Mouse (Mus musculus): ENCODE data around the gene Grb7. TPM values are rescaled to one million over a fixed set of nuclear protein-coding genes. Genes with fewer than 3 reads are reported as not detected.

Gene Grb7
- total and polyA plus RNA-seq, 2 experiments from 2014 or later = 1.3 to 2.1 TPM

DNA sequence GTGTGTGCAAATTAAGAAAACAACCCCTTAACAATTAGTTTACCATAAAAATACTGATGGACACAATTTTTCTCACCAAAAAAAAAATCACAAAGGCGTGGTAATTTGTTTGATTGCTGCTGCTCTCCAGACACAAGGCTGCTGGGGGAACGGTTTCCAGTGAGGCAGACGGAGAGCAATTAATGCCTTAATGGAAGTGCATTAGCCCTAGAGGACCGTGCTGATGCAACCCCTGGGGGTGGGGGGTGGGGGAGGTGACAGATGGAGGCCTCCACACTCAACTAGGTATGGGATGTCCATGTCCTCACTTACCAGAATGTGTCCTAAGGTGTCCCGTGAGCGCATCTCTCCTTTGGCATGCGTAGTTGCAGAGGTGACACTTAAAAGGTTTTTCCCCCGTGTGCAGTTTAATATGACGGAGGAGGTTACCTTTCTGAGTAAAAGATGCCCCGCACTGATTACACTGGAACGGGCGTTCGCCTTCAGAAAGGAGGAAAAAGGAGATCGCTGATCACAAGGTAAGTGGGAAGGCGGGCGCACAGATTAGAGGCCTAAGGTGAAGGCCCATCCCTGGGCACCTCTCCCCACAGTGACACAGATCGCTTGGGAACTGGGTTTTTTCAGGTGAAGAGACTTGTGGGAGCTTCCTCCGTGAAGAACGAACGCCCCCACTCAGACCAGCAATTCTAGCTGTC is 42.5 kb downstream of the Grb7 start:
- Histone ChIP-seq H3K4me2 (ENCODE audit: low read depth) (no peak overlapping the region), H3K27me3 (ENCODE audit: insufficient read depth, low read length) (no peaks in the 10 kb centered on the region), H3K36me3 (ENCODE audit: insufficient read depth) (no peaks in the 10 kb centered on the region), H3K27ac (ENCODE audit: low read depth, low read length) (no peak overlapping the region), H3K4me3 (ENCODE audit: low read depth, low read length) (no peak overlapping the region), H3K4me1 (ENCODE audit: insufficient read depth) (no peaks in the 10 kb centered on the region), H3K9me3 (ENCODE audit: low read length) (no peaks in the 10 kb centered on the region), H3K9ac (no peak overlapping the region)
- DNase-seq (no peak), ATAC-seq (no peak)
- 72% methylated on average over 20 of the region's 20 CpGs for WGBS
- no peak for TF ChIP-seq CTCF (IDR thresholded peaks at IDR 0.05; ENCODE audit: low read depth)

DNA sequence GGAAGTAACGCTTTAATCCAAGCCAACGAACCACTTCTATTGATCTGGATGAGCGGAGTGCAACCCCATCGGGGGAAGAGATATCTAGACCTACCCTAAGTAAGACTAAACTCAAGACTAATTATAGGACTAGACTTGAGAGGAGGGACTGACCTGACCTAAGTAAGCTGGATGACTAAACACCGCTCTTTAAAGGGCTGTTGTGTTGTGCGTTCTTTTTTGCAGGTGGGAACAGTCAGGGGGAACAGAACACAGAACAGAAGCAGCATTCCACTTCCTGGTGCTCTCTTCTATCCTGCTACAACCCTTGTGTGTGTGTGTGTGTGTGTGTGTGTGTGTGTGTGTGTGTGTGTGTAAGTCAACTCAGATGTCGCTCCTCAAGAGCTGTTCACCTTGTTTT is 45.4 kb downstream of the Grb7 start:
- Histone ChIP-seq H3K4me2 (ENCODE audit: low read depth) (no peak overlapping the region), H3K9me3 (ENCODE audit: low read length) (no peaks in the 10 kb centered on the region), H3K9ac (no peak overlapping the region), H3K4me3 (ENCODE audit: low read depth, low read length) (no peak overlapping the region), H3K36me3 (ENCODE audit: insufficient read depth) (no peaks in the 10 kb centered on the region), H3K27ac (ENCODE audit: low read depth, low read length) (no peak overlapping the region), H3K27me3 (ENCODE audit: insufficient read depth, low read length) (no peaks in the 10 kb centered on the region), H3K4me1 (ENCODE audit: insufficient read depth) (no peaks in the 10 kb centered on the region)
- TF ChIP-seq CTCF (IDR thresholded peaks at IDR 0.05; ENCODE audit: low read depth) = no peak
- DNase-seq (no peak), ATAC-seq (no peak)
- 79% methylated on average over 7 of the region's 7 CpGs for WGBS

DNA sequence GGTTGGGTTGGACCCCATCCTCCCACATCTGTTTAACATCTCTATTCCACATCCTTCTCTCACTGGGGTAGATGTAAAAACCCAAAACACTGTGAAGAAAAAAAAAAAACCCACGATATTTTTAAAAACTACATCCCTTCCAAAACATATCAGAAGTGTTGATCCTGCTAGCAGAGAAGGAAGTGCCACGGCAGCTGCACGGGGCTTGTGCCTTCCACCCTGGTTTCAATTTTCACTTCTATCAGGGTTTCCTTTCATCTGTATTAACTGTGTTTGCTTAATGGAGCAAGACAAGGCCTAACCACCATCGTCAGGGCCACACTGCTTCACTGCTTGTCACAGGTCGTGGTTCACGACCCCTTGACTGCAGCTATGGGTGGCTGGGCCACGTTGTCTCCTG is 46.8 kb downstream of the Grb7 start:
- Histone ChIP-seq H3K4me2 (ENCODE audit: low read depth) (no peak overlapping the region), H3K9ac (no peak overlapping the region), H3K9me3 (ENCODE audit: low read length) (no peaks in the 10 kb centered on the region), H3K4me1 (ENCODE audit: insufficient read depth) (0 out of 2 replicates have a peak, but pooled peaks cover 3% of the 10 kb centered on the region), H3K4me3 (ENCODE audit: low read depth, low read length) (no peak overlapping the region), H3K27ac (ENCODE audit: low read depth, low read length) (no peak overlapping the region), H3K36me3 (ENCODE audit: insufficient read depth) (no peaks in the 10 kb centered on the region), H3K27me3 (ENCODE audit: insufficient read depth, low read length) (no peaks in the 10 kb centered on the region)
- ATAC-seq = no peak
- TF ChIP-seq CTCF (IDR thresholded peaks at IDR 0.05; ENCODE audit: low read depth) = no peak
- 25% methylated on average over 7 of the region's 7 CpGs for WGBS
- no peak for DNase-seq

DNA sequence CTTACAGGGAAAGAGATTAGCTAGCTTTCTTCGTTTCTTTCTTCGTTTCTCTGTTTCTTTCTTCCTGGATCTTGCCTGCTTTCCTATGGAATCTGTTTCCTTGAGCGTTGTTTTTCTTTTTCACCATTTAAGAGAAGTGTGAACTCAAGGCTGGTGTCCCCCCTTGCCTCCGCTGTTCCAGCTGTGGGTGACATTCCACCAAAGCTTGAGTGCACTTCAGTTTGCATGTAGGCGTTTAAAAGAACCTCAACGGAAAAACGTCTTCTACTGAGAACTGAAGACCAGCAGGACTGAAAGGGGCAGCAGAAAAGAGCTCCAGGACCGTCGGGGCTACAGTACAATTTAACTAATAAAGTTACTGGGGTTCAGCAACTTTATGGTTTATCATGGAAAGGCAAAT is 47.2 kb downstream of the Grb7 start:
- Histone ChIP-seq H3K4me3 (ENCODE audit: low read depth, low read length) (no peak overlapping the region), H3K9me3 (ENCODE audit: low read length) (no peaks in the 10 kb centered on the region), H3K4me2 (ENCODE audit: low read depth) (no peak overlapping the region), H3K27me3 (ENCODE audit: insufficient read depth, low read length) (no peaks in the 10 kb centered on the region), H3K27ac (ENCODE audit: low read depth, low read length) (no peak overlapping the region), H3K36me3 (ENCODE audit: insufficient read depth) (no peaks in the 10 kb centered on the region), H3K4me1 (ENCODE audit: insufficient read depth) (0 out of 2 replicates have a peak, but pooled peaks cover 3% of the 10 kb centered on the region), H3K9ac (no peak overlapping the region)
- ATAC-seq = no peak
- no peak for TF ChIP-seq CTCF (IDR thresholded peaks at IDR 0.05; ENCODE audit: low read depth)
- WGBS = 68% methylated on average over 9 of the region's 9 CpGs
- no peak for DNase-seq

DNA sequence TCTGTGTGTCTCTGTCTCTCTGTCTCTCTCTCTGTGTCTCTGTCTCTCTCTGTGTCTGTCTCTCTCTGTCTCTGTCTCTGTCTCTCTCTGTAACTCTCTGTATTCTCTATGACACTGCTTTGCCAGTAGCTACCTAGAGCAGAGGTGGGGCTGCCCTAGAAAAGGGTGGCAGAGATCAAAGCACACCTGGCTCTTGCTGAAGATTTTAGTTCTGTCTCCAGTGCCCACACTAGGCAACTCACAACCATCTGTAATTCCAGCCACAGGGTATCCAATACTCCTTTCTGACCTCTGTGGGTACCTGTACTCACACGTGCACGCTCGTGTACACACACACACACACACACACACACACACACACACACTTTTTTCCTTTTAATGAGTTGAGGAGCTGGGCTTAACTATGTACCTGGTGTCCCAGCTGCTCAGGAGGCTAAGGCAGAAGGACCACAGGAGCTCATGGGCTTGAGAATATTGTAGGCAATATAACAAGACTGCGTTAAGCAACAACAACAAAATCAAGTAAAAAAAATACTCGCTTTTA is 49.1 kb downstream of the Grb7 start:
- TF ChIP-seq CTCF (IDR thresholded peaks at IDR 0.05; ENCODE audit: low read depth) = no peak
- Histone ChIP-seq H3K4me3 (ENCODE audit: low read depth, low read length) (no peak overlapping the region), H3K4me1 (ENCODE audit: insufficient read depth) (0 out of 2 replicates have a peak, but pooled peaks cover 3% of the 10 kb centered on the region), H3K27ac (ENCODE audit: low read depth, low read length) (no peak overlapping the region), H3K36me3 (ENCODE audit: insufficient read depth) (no peaks in the 10 kb centered on the region), H3K27me3 (ENCODE audit: insufficient read depth, low read length) (no peaks in the 10 kb centered on the region), H3K9me3 (ENCODE audit: low read length) (no peaks in the 10 kb centered on the region), H3K4me2 (ENCODE audit: low read depth) (no peak overlapping the region), H3K9ac (no peak overlapping the region)
- ATAC-seq = no peak
- DNase-seq = no peak
- WGBS = 89% methylated on average over 5 of the region's 5 CpGs

DNA sequence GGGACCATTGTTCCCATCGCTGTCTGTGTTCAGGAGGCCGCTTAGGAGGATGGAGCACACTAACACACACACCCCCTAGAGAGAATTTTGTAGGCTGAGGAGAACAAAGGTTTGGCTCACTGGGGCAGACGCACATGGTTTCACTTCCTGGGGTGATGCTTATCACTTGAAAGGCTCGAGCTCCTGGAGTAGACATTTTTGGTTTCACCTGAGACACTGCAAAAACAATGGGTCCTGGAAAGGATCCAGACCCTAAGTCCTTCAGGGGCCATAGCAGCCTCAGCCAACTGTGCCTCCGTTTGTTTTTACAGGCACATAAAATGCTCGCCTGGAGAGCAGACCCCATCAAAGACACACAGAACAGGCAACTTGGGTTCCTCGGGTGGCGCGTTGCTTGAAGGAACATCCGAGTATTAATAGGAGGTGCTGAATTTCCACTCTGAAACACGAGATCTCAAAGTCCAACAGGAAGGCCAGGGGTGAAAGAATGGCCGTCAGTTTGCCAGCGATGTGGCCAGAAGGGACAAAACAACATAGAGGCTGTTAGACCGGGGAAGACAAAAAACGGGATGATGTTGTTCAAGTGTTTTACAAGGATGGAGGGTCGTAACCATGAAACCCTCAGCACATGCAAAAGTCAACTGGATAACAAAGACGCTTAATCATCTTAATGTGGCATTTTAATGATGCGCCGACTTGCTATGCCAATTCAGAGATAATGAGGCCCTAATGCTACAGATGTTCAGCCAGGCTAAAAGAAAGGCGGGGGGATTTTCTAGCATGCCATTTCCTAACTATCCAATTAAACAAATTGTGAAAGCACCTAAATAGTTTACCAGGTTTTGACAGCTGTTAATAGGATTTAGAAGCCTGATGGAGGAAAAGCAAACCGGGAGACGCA is 51.4 kb downstream of the Grb7 start:
- no peak for TF ChIP-seq CTCF (IDR thresholded peaks at IDR 0.05; ENCODE audit: low read depth)
- peak; percentile 17 for DNase-seq
- ATAC-seq = no peak

DNA sequence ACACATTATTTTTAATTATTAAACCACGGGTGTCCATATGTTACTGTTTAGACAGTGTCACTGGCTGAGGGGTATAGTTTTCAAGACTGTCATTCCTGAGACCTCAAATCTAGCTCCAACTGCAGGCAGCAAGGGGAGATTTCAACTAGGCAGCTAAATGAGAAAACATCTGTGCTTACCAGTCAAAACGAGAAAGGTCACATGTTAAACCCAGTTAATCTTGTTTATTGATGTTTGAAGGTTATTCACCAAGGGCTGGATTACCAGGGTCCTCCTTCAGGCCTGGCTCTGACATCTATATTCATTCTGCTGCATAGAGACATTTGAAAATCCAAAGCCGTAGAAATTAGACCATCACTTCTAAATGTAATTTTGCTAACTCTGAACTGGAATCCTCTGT is 58.7 kb downstream of the Grb7 start:
- Histone ChIP-seq H3K36me3 (ENCODE audit: insufficient read depth) (no peaks in the 10 kb centered on the region), H3K4me2 (ENCODE audit: low read depth) (no peak overlapping the region), H3K9me3 (ENCODE audit: low read length) (no peaks in the 10 kb centered on the region), H3K4me1 (ENCODE audit: insufficient read depth) (no peaks in the 10 kb centered on the region), H3K9ac (no peak overlapping the region), H3K4me3 (ENCODE audit: low read depth, low read length) (no peak overlapping the region), H3K27me3 (ENCODE audit: insufficient read depth, low read length) (no peaks in the 10 kb centered on the region), H3K27ac (ENCODE audit: low read depth, low read length) (no peak overlapping the region)
- ATAC-seq (no peak), DNase-seq (no peak)
- TF ChIP-seq CTCF (IDR thresholded peaks at IDR 0.05; ENCODE audit: low read depth) = no peak
- 69% methylated on average over 3 of the region's 3 CpGs for WGBS

More for the DNA sequence above, 51.4 kb downstream of the Grb7 start:
- Histone ChIP-seq H3K27ac (ENCODE audit: low read depth, low read length) (no peak overlapping the region), H3K4me3 (ENCODE audit: low read depth, low read length) (no peak overlapping the region), H3K9ac (no peak overlapping the region), H3K36me3 (ENCODE audit: insufficient read depth) (no peaks in the 10 kb centered on the region), H3K27me3 (ENCODE audit: insufficient read depth, low read length) (no peaks in the 10 kb centered on the region), H3K4me1 (ENCODE audit: insufficient read depth) (0 out of 2 replicates have a peak, but pooled peaks cover 3% of the 10 kb centered on the region), H3K9me3 (ENCODE audit: low read length) (no peaks in the 10 kb centered on the region), H3K4me2 (ENCODE audit: low read depth) (no peak overlapping the region; the same call in 1 of the 2 replicates)
- 17% methylated on average over 22 of the region's 22 CpGs for WGBS

Other genes starting within 250 kb of the Grb7 start
- 35.5 and 36.0 TPM in 2 replicates for gene Cdk12, start 243.3 kb upstream of the Grb7 start, total RNA-seq (2014; rRNA removed)
- 2.8 and 4.5 TPM in 2 replicates for gene Cdk12, start 243.3 kb upstream of the Grb7 start, polyA plus RNA-seq (2015; fragmentation: Nextera tagmentation; extraction: Ambion mirVana)
- gene Neurod2, start 116.7 kb upstream of the Grb7 start, total RNA-seq (2014; rRNA removed) = 133 and 140 TPM in 2 replicates
- gene Neurod2, start 116.7 kb upstream of the Grb7 start, polyA plus RNA-seq (2015; fragmentation: Nextera tagmentation; extraction: Ambion mirVana) = 74.9 and 77.3 TPM in 2 replicates
- 19.4 and 32.5 TPM in 2 replicates for gene Ppp1r1b, start 98.0 kb upstream of the Grb7 start, total RNA-seq (2014; rRNA removed)
- gene Ppp1r1b, start 98.0 kb upstream of the Grb7 start, polyA plus RNA-seq (2015; fragmentation: Nextera tagmentation; extraction: Ambion mirVana) = 91.4 and 121 TPM in 2 replicates
- 36.2 and 39.4 TPM in 2 replicates for gene Stard3, start 88.0 kb upstream of the Grb7 start, total RNA-seq (2014; rRNA removed)
- gene Stard3, start 88.0 kb upstream of the Grb7 start, polyA plus RNA-seq (2015; fragmentation: Nextera tagmentation; extraction: Ambion mirVana) = 31.6 and 32.2 TPM in 2 replicates
- gene Tcap, start 62.6 kb upstream of the Grb7 start, total RNA-seq (2014; rRNA removed) = 0.23 TPM in 1 of 2 replicates, not detected in the other
- gene Tcap, start 62.6 kb upstream of the Grb7 start, polyA plus RNA-seq (2015; fragmentation: Nextera tagmentation; extraction: Ambion mirVana) = not detected in 2 replicates
- 1.0 and 1.8 TPM in 2 replicates for gene Pnmt, start 59.9 kb upstream of the Grb7 start, total RNA-seq (2014; rRNA removed)
- 1.7 and 3.5 TPM in 2 replicates for gene Pnmt, start 59.9 kb upstream of the Grb7 start, polyA plus RNA-seq (2015; fragmentation: Nextera tagmentation; extraction: Ambion mirVana)
- gene Pgap3, start 45.9 kb upstream of the Grb7 start, total RNA-seq (2014; rRNA removed) = 10.9 and 11.0 TPM in 2 replicates
- gene Pgap3, start 45.9 kb upstream of the Grb7 start, polyA plus RNA-seq (2015; fragmentation: Nextera tagmentation; extraction: Ambion mirVana) = 7.1 and 7.6 TPM in 2 replicates
- 3.8 and 4.9 TPM in 2 replicates for gene Erbb2, start 33.9 kb upstream of the Grb7 start, total RNA-seq (2014; rRNA removed)
- gene Erbb2, start 33.9 kb upstream of the Grb7 start, polyA plus RNA-seq (2015; fragmentation: Nextera tagmentation; extraction: Ambion mirVana) = 2.4 and 3.7 TPM in 2 replicates
- 73.1 and 105 TPM in 2 replicates for gene Mien1, start 7.4 kb upstream of the Grb7 start, total RNA-seq (2014; rRNA removed)
- 272 and 326 TPM in 2 replicates for gene Mien1, start 7.4 kb upstream of the Grb7 start, polyA plus RNA-seq (2015; fragmentation: Nextera tagmentation; extraction: Ambion mirVana)
- gene Ikzf3, start 99.6 kb downstream of the Grb7 start, total RNA-seq (2014; rRNA removed) = 0.14 and 0.15 TPM in 2 replicates
- 0.21 and 0.23 TPM in 2 replicates for gene Ikzf3, start 99.6 kb downstream of the Grb7 start, polyA plus RNA-seq (2015; fragmentation: Nextera tagmentation; extraction: Ambion mirVana)
- not detected in 2 replicates for gene Zpbp2, start 104.7 kb downstream of the Grb7 start, total RNA-seq (2014; rRNA removed)
- not detected in 2 replicates for gene Zpbp2, start 104.7 kb downstream of the Grb7 start, polyA plus RNA-seq (2015; fragmentation: Nextera tagmentation; extraction: Ambion mirVana)
- 99.8 and 115 TPM in 2 replicates for gene Ormdl3, start 141.0 kb downstream of the Grb7 start, total RNA-seq (2014; rRNA removed)
- gene Ormdl3, start 141.0 kb downstream of the Grb7 start, polyA plus RNA-seq (2015; fragmentation: Nextera tagmentation; extraction: Ambion mirVana) = 114 and 119 TPM in 2 replicates
- not detected in 2 replicates for gene Lrrc3c, start 151.9 kb downstream of the Grb7 start, total RNA-seq (2014; rRNA removed)
- gene Lrrc3c, start 151.9 kb downstream of the Grb7 start, polyA plus RNA-seq (2015; fragmentation: Nextera tagmentation; extraction: Ambion mirVana) = not detected in 2 replicates
- gene Gm12355, start 179.3 kb downstream of the Grb7 start, total RNA-seq (2014; rRNA removed) = 0.29 TPM in 1 of 2 replicates, not detected in the other
- 0.68 and 0.98 TPM in 2 replicates for gene Gm12355, start 179.3 kb downstream of the Grb7 start, polyA plus RNA-seq (2015; fragmentation: Nextera tagmentation; extraction: Ambion mirVana)
- gene Gsdma3, start 180.0 kb downstream of the Grb7 start, total RNA-seq (2014; rRNA removed) = not detected in 2 replicates
- not detected in 2 replicates for gene Gsdma3, start 180.0 kb downstream of the Grb7 start, polyA plus RNA-seq (2015; fragmentation: Nextera tagmentation; extraction: Ambion mirVana)
- gene Gsdma2, start 200.4 kb downstream of the Grb7 start, total RNA-seq (2014; rRNA removed) = not detected in 2 replicates
- gene Gsdma2, start 200.4 kb downstream of the Grb7 start, polyA plus RNA-seq (2015; fragmentation: Nextera tagmentation; extraction: Ambion mirVana) = 0.11 TPM in 1 of 2 replicates, not detected in the other
- not detected in 2 replicates for gene Gsdma, start 218.0 kb downstream of the Grb7 start, total RNA-seq (2014; rRNA removed)
- 0.15 TPM in 1 of 2 replicates, not detected in the other for gene Gsdma, start 218.0 kb downstream of the Grb7 start, polyA plus RNA-seq (2015; fragmentation: Nextera tagmentation; extraction: Ambion mirVana)
- gene Psmd3, start 236.2 kb downstream of the Grb7 start, total RNA-seq (2014; rRNA removed) = 83.8 and 113 TPM in 2 replicates
- 183 and 202 TPM in 2 replicates for gene Psmd3, start 236.2 kb downstream of the Grb7 start, polyA plus RNA-seq (2015; fragmentation: Nextera tagmentation; extraction: Ambion mirVana)